Mouse (Mus musculus): Measurements from ENCODE around the gene Ncor1.
A peak's percentile ranks its signal among the peaks of the same experiment; 100 is the strongest.
"Not testable (repeated sequence)": the region's sequence is repeated elsewhere in the genome, so short reads cannot be mapped to it uniquely, and the experiment has no call there.

Ncor1 gene

DNA sequence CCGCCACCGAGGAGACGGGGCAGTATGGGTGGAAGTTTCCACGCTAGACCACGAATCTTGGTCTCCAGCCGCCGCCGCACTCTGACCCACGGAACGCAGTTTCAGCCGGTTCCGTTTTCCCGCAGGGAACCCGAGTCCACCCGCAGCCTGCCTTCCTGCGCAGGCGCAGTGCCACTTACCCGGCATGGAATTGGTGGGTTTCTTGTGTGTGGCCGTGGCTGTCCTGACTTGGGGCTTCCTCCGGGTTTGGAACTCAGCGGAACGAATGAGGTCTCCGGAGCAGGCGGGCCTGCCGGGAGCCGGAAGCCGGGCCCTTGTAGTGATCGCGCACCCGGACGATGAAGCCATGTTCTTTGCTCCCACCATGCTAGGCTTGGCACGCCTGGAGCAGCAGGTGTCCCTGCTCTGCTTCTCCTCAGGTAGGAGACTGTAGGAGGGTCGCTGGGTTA, at the start of gene Ncor1, which contains the start of gene Pigl:
Ncor1 (minus strand) TSS at position 266 of the 449 bp plus-strand sequence.
Pigl (plus strand) TSS at position 185 of the 449 bp plus-strand sequence.
- DNase-seq (ENCODE audit: low spot score), result peak; percentile 63

DNA sequence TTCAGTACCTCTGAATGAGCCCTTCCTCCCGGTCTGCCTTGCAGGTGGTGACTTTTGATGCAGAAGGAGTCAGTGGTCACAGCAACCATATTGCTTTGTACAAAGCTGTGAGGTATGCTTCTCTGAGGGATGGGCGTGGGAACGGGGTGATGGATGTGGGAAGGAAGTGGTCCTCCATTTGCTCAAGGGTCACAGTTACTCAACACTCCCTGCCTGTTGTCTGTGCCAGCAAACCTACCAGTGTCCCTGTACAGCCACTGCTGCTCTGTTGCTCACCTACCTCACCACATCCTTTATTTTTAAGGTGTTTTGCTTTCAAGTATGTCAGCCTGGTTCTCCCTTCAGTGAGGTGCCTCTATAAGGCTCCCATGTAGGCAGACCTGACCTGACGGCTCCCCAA, 49.3 kb upstream of the Ncor1 start:
- no peak for DNase-seq (ENCODE audit: low spot score)

DNA sequence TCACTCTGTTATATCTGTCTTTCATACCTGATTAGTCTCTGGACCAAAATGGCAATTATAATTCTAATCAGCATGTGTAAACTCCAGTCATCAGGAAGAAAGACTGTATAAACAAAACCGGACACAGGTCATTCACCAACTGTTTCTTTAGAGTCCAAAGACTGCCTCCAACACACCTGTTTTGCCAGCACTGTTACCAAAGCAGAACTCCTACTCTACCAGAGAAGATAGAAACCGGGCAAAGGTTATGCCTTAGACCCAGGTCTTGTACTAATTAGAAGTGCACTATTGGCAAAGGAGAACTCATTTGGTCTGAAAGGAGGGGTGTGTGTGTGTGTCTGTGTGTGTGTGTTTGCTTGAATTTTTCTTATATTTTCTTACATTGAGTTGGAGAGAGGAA, 42.2 kb upstream of the Ncor1 start:
- no peak for DNase-seq (ENCODE audit: low spot score)

DNA sequence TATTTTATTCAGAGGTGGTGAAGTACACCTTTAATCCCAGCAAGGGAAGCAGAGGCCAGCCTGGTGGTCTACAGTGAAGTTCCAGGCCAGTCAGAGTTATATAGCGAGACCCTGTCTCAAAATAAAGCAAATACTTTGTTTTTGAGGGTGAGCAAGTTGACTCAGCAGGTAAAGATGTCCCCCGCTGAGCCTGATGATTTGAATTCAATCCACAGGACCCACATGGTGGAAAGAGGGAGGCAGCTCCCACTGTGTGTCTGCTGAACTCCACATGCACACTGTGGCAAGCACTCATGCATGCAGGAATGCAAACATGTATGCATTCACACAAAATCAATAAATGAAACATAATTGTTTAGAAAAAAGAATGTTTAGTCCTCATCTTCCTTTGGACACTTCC, 40.5 kb upstream of the Ncor1 start:
- DNase-seq (ENCODE audit: low spot score), result no peak

DNA sequence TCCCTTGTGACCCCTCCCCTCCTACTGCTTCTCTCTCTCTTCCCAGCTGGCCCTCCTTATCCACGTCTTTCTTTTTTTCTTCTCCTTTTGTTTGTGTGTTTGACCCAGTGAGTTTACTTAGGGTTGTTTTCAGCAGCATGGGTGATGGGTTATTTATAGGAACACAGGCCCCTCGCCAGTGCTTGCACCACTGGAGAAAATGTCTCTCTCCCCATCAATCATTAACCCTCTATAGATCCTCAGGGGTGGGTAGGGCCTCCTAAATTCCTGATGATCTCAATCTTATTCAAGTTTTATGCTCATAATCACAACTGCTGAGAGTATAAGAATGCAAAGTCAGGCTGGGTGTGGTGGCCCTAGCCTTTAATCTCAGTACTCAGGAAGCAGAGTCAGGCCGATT, 38.8 kb upstream of the Ncor1 start:
- DNase-seq (ENCODE audit: low spot score), result no peak

DNA sequence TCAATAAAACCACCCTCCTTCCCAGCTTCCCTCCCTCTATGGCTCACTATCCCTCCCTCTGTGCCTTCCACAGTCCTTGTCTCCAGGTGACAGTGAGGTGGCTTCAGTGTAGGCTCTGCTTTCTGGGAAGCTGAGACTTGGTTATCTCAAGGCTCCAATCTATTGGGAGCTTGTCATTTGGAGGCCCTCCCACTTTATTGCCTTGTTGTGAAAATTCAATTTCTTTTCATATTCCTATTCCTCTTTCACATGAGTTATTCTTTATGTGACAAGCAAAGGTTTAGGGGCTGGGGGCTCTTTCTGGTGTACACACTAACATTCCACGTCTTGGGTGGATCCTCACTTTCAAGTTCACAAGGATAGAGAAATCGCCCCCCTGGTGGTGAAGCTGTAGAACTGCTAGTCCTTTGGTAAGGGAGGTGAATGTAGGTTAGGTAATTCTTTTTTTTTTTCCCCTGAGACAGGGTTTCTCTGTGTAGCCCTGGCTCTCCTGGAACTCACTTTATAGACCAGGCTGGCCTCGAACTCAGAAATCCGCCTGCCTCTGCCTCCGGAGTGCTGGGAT, 37.9 kb upstream of the Ncor1 start:
- no peak for DNase-seq (ENCODE audit: low spot score)

DNA sequence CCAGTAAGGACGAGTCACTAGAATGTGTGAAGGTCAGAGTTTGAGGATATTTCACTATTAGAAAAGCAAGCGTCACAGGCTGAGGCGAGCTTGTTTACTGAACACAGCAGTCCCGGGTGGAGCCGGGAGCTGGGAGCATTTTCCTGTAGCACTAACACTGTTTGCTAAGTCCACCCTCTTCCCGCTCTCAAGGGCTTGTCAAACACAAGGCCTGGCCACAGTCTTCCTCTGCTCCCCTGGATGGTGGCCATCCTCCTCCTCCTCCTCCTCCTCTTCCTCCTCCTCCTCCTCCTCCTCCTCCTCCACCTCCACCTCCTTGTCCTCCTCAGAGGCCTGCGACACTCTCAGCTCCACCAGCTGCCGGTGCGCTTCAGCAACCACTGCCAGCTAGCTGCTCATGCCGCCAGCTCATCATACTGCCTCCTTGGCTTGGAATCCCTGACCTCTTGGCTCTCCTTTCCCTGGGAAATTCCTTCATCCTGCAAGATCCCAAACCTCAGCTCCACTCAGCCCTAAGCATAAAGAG, 37.0 kb upstream of the Ncor1 start:
- no peak for DNase-seq (ENCODE audit: low spot score)

DNA sequence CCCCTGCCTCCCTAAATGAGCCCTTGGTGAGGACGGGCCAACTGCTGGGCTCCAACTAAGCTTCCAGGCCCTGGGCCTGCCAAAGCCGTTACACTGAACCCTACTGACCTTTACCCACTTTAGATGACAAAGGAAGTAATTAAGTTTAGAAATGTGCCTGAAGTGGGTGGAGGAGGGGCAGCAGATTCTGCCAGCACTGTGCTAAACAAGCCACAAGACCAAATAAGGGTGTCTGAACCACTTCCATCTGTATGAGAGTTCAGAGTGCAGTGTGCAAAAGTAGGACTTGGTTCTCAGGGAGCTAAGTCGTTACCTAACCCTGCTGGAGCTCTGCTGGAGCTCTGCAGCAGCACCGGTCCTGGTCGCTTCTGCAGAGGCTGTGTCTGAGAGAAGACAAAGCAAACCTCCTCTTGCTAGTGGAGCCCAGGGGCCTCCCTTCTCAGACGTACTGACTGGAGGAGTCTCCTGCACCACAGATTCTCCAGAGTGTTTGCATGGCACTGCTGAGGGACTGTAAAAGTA, 36.5 kb upstream of the Ncor1 start:
- no peak for DNase-seq (ENCODE audit: low spot score)

DNA sequence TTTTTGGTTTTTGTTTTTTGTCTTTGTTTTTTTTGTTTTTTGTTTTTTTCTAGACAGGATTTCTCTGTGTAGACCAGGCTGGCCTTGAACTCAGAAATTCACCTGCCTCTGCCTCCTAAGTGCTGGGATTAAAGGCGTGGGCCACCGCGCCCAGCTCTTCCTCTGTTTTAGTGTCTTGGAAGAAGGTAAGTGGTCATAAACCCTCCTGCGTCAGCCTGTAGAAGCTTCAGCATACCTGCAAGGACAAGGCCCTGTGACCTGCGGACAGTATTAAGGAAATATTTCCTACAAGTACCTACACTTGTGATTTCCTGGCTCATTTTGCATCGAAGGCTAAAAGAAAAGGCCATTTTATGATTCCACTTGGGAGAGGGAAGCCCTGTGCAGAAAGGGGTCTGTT, 35.4 kb upstream of the Ncor1 start:
- DNase-seq (ENCODE audit: low spot score), result no peak

DNA sequence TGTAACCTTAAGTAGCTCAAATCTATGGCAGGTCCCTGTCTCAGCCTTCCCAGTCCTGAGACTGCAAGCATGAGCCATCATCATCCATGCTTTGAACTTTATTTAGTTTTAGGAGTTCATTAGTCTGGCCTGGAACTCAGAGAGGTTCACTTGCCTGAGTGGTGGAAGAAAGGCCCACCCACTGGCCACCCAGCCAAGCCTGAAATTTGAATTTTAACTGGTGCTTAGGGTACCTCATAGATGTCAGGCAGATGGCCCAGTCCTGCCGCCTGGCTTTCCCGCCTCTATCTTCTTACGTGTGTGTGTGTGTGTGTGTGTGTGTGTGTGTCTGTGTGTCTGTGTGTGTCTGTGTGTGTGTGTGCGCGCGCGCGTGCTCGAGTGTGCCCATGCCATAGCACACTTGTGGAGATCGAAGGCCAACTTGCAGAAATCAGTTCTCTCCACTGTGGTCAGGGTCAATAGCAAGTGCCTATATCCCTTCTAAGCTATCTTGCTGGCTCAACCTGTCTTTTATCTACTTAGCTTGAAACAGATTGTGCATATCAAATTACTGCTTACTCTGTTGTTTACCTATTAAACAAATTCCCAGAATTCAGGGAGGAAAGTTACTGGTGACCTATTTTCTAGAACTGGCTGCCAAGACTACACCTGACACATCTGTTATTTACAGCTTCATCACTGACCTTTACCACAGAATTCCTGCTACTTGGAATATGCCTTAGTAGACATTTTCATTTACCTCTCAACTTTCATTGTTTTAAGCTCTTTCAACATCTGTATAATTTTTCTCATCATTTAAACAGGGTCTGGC, 29.4 kb upstream of the Ncor1 start:
- DNase-seq (ENCODE audit: low spot score), result no peak

DNA sequence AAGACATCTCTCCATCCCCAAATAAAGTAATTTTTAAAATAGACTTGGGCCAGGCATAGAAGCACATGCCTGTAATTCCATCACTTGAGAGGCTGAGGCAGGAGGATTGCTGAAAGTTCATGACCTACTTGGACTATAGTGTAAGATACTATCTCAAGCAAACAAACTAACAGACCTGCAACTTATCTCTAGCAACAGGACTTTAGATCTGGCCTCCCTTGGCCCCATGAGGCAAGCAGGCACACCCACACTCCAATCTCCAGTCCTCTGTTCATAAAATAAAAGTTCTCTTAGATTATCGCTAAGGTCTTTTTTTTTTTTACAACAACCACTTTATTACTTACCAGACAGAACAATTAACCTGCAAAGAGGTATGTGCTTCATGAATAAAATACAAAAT, 28.6 kb upstream of the Ncor1 start:
- no peak for DNase-seq (ENCODE audit: low spot score)

DNA sequence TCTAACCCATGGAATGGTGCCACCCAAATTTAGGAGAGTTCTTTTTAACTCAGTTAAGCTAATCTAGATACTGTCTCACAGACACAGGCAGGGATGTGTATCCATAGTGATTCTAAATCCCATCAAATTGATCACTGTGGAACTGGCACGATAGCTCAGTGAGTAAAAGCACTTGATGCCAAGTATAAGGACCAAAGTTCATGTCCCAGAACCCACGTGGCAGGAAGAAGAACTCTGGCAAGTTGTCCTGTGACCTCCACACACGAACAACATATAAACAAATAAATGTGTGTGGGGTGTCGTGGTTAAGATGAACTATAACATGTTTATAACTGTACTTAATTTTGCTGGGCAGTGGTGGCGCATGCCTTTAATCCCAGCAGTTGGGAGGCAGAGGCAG, 21.2 kb upstream of the Ncor1 start:
- DNase-seq (ENCODE audit: low spot score), result no peak

DNA sequence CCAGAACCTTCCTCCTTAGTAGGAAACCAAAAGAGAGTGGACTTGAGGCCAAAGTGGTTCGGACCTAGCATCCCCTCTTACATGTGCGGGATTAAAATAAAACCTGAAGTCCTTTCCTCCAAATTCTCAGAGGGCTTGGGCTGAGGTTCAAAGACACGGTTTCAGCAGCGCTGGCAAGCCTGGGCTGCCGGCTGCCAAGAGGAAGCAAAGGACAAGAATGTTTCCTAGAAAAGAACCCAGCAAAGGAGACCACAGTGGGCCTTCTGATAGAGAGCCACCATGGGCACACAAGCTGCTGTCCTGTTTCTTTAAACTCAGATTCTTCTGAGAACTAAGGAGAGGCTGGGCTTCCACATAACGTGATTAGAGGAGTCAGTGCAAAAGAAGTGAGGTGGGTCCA, 20.6 kb upstream of the Ncor1 start:
- DNase-seq (ENCODE audit: low spot score), result no peak

DNA sequence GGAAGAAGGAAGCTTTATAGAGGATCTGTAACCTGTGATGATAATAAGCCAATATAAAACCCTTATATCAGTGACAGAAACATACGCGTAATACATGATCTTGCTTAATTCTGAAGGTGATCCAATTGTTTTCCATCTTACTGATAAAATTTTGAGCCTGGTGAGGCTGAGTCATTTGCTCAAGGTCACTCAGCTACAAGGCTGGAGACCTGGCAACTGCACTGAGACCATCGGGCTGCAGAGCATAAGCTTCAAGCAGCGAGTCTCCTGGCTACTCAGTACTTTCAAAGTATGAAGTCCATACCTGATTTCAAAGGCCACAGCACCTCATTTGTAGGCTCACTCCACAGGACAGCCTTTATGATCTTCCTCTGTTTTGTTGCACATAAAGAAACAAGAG, 17.8 kb upstream of the Ncor1 start:
- DNase-seq (ENCODE audit: low spot score), result no peak

DNA sequence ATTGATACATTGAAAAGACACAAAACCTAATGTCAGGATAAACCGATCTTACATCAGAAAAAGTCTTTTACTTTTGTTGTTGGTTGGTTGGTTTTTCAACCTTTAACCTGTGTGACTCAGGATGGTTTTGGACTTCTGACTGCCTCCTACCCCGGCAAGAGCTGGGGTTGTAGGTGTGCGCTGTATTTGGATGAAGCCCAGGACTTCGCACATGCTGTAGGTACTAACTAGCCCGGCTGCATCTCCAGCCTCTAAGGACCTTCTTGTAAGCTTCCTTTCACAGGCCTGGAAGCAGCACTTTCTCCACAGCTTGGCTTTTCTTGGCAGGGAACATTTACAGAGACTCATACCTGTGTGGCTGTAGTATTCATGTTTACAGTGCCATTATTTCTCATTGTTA, 15.2 kb upstream of the Ncor1 start:
- no peak for DNase-seq (ENCODE audit: low spot score)

DNA sequence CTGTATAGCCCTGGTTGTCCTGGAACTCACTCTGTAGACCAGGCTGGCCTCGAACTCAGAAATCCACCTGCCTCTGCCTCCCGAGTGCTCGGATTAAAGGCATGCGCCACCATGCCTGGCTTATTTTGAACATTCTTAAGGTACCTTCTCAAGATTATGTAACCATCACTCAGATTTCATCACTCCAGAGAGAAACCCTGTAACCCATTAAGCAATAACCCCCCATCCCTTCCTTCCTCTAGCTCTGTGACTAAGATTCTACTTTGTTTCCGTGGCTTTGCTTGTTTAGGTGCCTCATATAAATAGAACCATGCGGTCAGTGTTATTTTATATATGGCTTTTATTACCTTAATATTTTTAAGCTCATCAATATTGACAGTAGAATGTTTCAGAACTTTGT, 12.1 kb upstream of the Ncor1 start:
- DNase-seq (ENCODE audit: low spot score), result no peak

DNA sequence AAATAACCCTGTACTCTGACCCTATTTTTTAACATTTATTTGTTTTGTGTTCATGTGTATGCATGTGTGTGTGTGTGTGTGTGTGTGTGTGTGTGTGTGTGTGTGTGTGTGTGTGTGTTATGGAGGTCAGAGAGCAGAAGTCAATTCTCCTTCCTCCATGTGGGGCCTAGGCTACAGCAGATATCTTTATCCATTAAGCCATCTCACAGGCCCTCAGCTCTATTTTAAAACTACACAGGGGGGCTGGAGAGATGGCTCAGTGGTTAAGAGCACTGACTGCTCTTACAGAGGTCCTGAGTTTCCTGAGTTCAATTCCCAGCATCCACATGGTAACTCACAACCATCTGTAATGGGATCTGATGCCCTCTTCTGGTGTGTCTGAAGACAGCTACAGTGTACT, 8.9 kb upstream of the Ncor1 start:
- not testable (repeated sequence) for DNase-seq (ENCODE audit: low spot score)

DNA sequence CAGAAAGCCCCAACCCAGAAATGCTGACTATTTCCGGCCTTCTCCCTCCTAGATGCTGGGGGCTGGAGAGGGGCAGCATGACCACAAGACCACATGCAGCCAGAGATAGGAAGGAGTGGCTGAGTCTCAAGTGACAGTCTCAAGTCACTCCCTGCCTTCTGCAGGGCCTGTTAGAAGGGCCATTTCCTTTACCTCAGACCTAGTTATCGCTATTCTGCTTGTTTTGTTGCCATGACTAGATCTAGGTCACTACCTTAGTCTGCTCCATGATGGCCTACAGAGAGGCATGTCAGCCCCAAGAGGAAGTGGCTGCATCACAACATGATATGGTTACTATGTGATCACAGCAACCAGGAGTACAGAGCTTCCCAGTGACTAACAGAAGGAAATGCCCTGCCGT, 8.2 kb upstream of the Ncor1 start:
- DNase-seq (ENCODE audit: low spot score), result no peak

DNA sequence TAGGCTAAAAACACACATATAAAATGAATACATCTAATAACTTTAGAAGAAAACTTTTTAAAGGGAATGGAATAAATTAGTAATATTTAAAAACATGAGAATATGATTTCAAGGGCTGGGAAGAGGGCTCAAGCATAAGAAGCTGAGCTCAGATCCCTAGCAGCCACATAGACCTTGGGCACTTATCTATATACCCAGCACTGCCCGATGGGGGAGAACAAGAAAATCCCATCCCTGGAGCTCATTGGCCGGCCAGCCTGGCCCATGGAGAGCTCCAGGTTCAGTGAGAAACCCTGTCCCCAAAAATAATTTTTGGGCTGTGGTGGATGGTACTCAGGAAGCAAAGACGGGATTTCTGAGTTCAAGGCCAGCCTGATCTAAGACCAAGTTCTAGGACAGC, 7.5 kb upstream of the Ncor1 start:
- no peak for DNase-seq (ENCODE audit: low spot score)

DNA sequence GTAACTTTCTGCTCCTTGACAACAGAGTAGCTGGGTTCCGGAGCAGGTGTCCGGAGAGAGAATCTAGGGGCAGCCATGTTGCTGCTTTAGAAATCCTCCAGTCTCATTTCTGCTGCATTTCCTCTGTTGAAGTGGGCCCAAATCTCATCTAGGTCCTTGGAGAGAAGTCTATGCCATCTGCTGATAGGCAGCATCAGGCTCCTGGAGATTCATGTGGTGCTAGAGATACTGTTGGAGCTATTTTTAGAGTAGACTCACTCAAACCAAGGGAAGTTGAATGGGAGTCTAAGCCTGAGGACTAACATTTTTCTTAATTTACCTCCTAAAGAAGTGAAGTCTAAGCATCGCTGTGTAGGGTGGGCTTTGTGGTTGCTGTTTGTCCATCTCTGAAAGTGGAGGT, 6.4 kb upstream of the Ncor1 start:
- DNase-seq (ENCODE audit: low spot score), result no peak

DNA sequence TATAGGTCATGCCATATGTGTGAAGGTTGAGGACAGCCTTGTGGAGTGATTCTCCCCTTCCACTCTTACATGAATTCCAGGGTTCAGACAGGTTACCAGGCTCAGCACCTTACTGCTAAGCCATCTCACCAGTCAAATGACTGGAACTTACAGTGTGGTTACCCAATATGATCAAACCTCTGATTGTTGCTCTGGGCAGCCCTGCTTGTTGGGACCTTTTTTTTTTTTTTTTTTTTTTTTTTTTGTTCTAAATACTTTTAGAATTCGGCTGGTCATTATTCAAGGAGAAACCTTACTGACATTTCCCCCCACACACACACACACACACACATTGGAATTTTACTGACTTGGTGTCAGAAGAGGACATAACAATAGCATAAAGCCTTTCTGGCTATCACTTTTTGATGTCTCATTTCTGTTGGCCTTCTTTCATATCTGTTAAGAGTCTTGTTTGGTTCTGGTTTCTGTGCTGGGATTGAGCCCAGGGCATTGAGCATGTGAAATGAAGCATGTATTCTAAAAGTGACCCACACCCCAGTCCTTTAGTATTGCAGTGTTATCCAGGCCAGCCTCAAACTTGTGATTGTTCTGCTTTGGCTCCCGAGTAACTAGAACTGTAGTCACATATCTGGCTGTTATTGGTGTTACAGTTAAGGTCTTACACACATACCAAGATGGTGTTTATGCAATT, 5.0 kb upstream of the Ncor1 start:
- DNase-seq (ENCODE audit: low spot score), result no peak

DNA sequence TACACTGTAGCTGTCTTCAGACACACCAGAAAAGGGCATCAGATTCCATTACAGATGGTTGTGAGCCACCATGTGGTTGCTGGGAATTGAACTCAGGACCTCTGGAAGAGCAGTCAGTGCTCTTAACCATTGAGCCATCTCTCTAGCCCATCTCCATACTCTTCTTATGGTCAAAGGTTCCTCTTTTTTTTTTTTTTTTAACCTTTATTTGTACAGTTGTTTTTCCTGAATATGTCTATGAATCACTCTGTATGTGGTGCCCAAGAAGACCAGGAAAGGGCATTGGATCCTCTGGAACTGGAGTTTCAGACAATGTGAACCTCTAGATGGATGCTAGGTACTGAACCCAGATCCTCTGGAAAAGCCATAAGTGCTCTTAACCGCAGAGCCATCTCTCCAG, 4.2 kb upstream of the Ncor1 start:
- DNase-seq (ENCODE audit: low spot score), result not testable (repeated sequence)

DNA sequence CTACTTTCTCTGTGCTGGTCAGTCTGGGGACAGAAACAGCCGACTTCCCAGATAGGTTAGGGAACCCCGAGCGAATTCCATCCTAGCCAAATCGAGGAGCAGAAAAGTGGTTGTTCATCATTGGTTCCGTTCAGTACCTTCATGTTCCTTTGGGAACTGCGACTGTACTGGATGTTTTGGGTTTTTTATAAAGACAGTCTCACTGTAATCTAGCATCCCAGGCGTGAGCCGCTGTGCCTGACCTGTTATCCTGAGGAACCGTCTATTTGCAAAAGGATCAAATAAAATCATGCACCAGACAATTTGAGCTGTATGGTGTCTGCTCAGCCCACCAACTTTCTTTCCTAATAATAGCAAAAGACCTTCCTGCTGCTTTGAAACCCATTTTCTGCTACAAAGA, 439 bp upstream of the Ncor1 start:
- no peak for DNase-seq (ENCODE audit: low spot score)

All from layer of hippocampus, adult 9-10 months (tissue).